Mouse (Mus musculus) kidney, adult 2 months (tissue): ENCODE results near the gene Khdrbs1. TPM values are rescaled to one million over a fixed set of nuclear protein-coding genes. Genes with fewer than 3 reads are reported as not detected.

Experiments used
- DNase-seq: peaks from one replicate; pipeline ENCODE4 v3.0.0; 2021
- H3K27ac ChIP-seq: fragments of 200-500 bp; 2 replicates; pipeline ENCODE4 v1.5.1; 2012; ENCODE audit warnings: low read depth, low read length, control low read depth, inconsistent platforms; ENCODE audit not compliant: insufficient read depth
- H3K27me3 ChIP-seq: fragments of 200-500 bp; replicated peaks from 2 replicates; pipeline ENCODE4 v1.6.1; 2012; ENCODE audit warnings: mild to moderate bottlenecking, moderate library complexity, low read length, inconsistent platforms; ENCODE audit not compliant: control insufficient read depth, insufficient read depth
- H3K36me3 ChIP-seq: fragments of 200-500 bp; 2 replicates; pipeline ENCODE4 v1.6.1; 2012; ENCODE audit warnings: mild to moderate bottlenecking, moderate library complexity, low read length, inconsistent platforms; ENCODE audit not compliant: control insufficient read depth, insufficient read depth
- H3K4me1 ChIP-seq: fragments of 200-500 bp; 2 replicates; pipeline ENCODE4 v1.6.1; 2011; ENCODE audit warnings: low read length; ENCODE audit not compliant: control insufficient read depth, insufficient read depth
- H3K4me3 ChIP-seq: fragments of 200-500 bp; 2 replicates; pipeline ENCODE4 v1.5.1; 2011; ENCODE audit warnings: mild to moderate bottlenecking, low read depth, low read length, control low read depth; ENCODE audit not compliant: insufficient read depth
- CTCF ChIP-seq: fragments of 200-500 bp; conservative IDR thresholded peaks from 2 replicates; pipeline ENCODE4 v1.5.1; 2011; ENCODE audit warnings: low read depth, mild to moderate bottlenecking, control low read depth, low read length, moderate library complexity, mixed read lengths; ENCODE audit not compliant: insufficient read depth, insufficient read length
- POLR2A ChIP-seq: fragments of 200-500 bp; IDR thresholded peaks from one replicate; pipeline ENCODE4 v1.6.1; 2011; ENCODE audit warnings: low read depth, low read length, control low read depth
- WGBS: fragments of 180-500 bp; shearing (Covaris S2); methylation state at CpG from one replicate; pipeline ENCODE4 v1.1.7; 2018; 5-methylcytosine and 5-hydroxymethylcytosine counted together
- polyA plus RNA-seq: library from polyadenylated mRNA; depleted of rRNA; stranded (reverse); fragments of >200 nt; gene quantifications from 2 replicates; pipeline ENCODE4 v1.2.3, GENCODE M21; 2012

The Khdrbs1 gene
- polyA plus RNA-seq, 1 experiment, result 16.0 TPM

GRCm38 (mm10) chr4:129697191-129697590 is 44.9 kb downstream of the Khdrbs1 start:
- WGBS, result 84% methylated on average over 7 of the region's 7 CpGs
- TF ChIP-seq POLR2A (no peak), CTCF (no peak)
- Histone ChIP-seq H3K27ac (peak overlapping the region; percentile 47; the same call in 1 of the 2 replicates), H3K27me3 (no peaks in the 10 kb centered on the region), H3K36me3 (no peaks in the 10 kb centered on the region), H3K4me3 (no peak overlapping the region), H3K4me1 (peaks cover 4% of the 10 kb centered on the region; the same call in 1 of the 2 replicates)
- no peak for DNase-seq

- DNase-seq, result peak; percentile 95
- Histone ChIP-seq H3K27ac (peak within 1 kb of the TSS; percentile 47), H3K27me3 (no peaks in the 10 kb centered on the region), H3K4me3 (peak within 1 kb of the TSS; percentile 64), H3K4me1 (peaks cover 4% of the 10 kb centered on the region; the same call in 1 of the 2 replicates), H3K36me3 (no peaks in the 10 kb centered on the region)
- TF ChIP-seq POLR2A (no peak), CTCF (no peak)
- 2% methylated on average over 55 of the region's 57 CpGs for WGBS
Observed at GRCm38 (mm10) chr4:129696158-129696985, 45.7 kb downstream of the Khdrbs1 start, which contains the start of gene Tmem39b. Tmem39b (minus strand) TSS chr4:129696838.

- 10% methylated on average over 6 of the region's 6 CpGs for WGBS
- H3K27me3 ChIP-seq, result no peaks in the 10 kb centered on the region
- H3K4me1 ChIP-seq, result peaks cover 4% of the 10 kb centered on the region; the same call in 1 of the 2 replicates
- H3K27ac ChIP-seq, result peak overlapping the region; percentile 29
- TF ChIP-seq CTCF, result no peak
- TF ChIP-seq POLR2A, result no peak
- no peak for DNase-seq
- H3K36me3 ChIP-seq, result no peaks in the 10 kb centered on the region
- H3K4me3 ChIP-seq, result peak overlapping the region; percentile 64
Observed at GRCm38 (mm10) chr4:129695815-129696157, 46.3 kb downstream of the Khdrbs1 start.

GRCm38 (mm10) chr4:129684531-129684930 is 57.6 kb downstream of the Khdrbs1 start:
- peak; percentile 76 for DNase-seq
- TF ChIP-seq CTCF (no peak), POLR2A (no peak)
- H3K36me3 ChIP-seq, result no peaks in the 10 kb centered on the region
- peak overlapping the region; percentile 40 for H3K4me3 ChIP-seq
- peak overlapping the region; percentile 86 for H3K27ac ChIP-seq
- WGBS, result 53% methylated on average over 6 of the region's 6 CpGs
- no peaks in the 10 kb centered on the region for H3K27me3 ChIP-seq
- H3K4me1 ChIP-seq, result peaks cover 16% of the 10 kb centered on the region; the same call in 1 of the 2 replicates

GRCm38 (mm10) chr4:129683901-129684493 is 58.1 kb downstream of the Khdrbs1 start:
- no peaks in the 10 kb centered on the region for H3K36me3 ChIP-seq
- peak; percentile 91 for DNase-seq
- H3K4me3 ChIP-seq, result peak overlapping the region; percentile 40
- 39% methylated on average over 11 of the region's 11 CpGs for WGBS
- no peaks in the 10 kb centered on the region for H3K27me3 ChIP-seq
- no peak for TF ChIP-seq POLR2A
- no peak for TF ChIP-seq CTCF
- H3K4me1 ChIP-seq, result peaks cover 16% of the 10 kb centered on the region; the same call in 1 of the 2 replicates
- peak overlapping the region; percentile 86 for H3K27ac ChIP-seq

GRCm38 (mm10) chr4:129681837-129682236 is 60.3 kb downstream of the Khdrbs1 start:
- TF ChIP-seq CTCF (no peak; the same call in 1 of the 2 replicates), POLR2A (no peak)
- 77% methylated on average over 11 of the region's 11 CpGs for WGBS
- H3K4me1 ChIP-seq, result peaks cover 16% of the 10 kb centered on the region; the same call in 1 of the 2 replicates
- H3K36me3 ChIP-seq, result no peaks in the 10 kb centered on the region
- H3K27me3 ChIP-seq, result no peaks in the 10 kb centered on the region
- no peak overlapping the region for H3K4me3 ChIP-seq
- no peak overlapping the region for H3K27ac ChIP-seq
- DNase-seq, result no peak
